Mouse (Mus musculus) neural tube, embryonic 13.5 days (tissue): ENCODE results near the gene Fcgr1. TPM values are rescaled to one million over a fixed set of nuclear protein-coding genes. Genes with fewer than 3 reads are reported as not detected.
A peak's percentile ranks its signal among the peaks of the same experiment; 100 is the strongest.
"Not testable (repeated sequence)": the region's sequence is repeated elsewhere in the genome, so short reads cannot be mapped to it uniquely, and the experiment has no call there.

ENCODE experiments used
- ATAC-seq: fragments of 200-750 bp; cut with Nextera tagmentation; 2 replicates; pipeline ENCODE4 v1.8.0; 2017; ENCODE audit warnings: low read depth, mild to moderate bottlenecking, moderate TSS enrichment, moderate library complexity
- H3K27ac ChIP-seq: fragments of 300-500 bp; sonication (generic); replicated peaks from 2 replicates; pipeline ENCODE4 v1.5.1; 2015; ENCODE audit warnings: moderate library complexity, mild to moderate bottlenecking, inconsistent platforms
- H3K27me3 ChIP-seq: fragments of 300-500 bp; sonication (generic); 2 replicates; pipeline ENCODE4 v1.6.1; 2015; ENCODE audit warnings: mild to moderate bottlenecking, inconsistent platforms
- H3K36me3 ChIP-seq: fragments of 300-500 bp; sonication (generic); 2 replicates; pipeline ENCODE4 v1.6.1; 2015; ENCODE audit warnings: mild to moderate bottlenecking, inconsistent platforms
- H3K4me1 ChIP-seq: fragments of 300-500 bp; sonication (generic); replicated peaks from 2 replicates; pipeline ENCODE4 v1.6.1; 2015; ENCODE audit warnings: inconsistent platforms
- H3K4me2 ChIP-seq: fragments of 300-500 bp; sonication (generic); 2 replicates; pipeline ENCODE4 v1.6.1; 2015; ENCODE audit warnings: inconsistent platforms, mild to moderate bottlenecking, moderate library complexity
- H3K4me3 ChIP-seq: fragments of 300-500 bp; sonication (generic); 2 replicates; pipeline ENCODE4 v1.5.1; 2015; ENCODE audit warnings: mild to moderate bottlenecking, inconsistent platforms
- H3K9ac ChIP-seq: fragments of 300-500 bp; sonication (generic); 2 replicates; pipeline ENCODE4 v1.6.1; 2015; ENCODE audit warnings: moderate library complexity, mild to moderate bottlenecking, inconsistent platforms
- H3K9me3 ChIP-seq: fragments of 300-500 bp; sonication (generic); 2 replicates; pipeline ENCODE4 v1.6.1; 2016; ENCODE audit warnings: inconsistent platforms
- WGBS: fragments of 180-500 bp; shearing (Covaris S2); methylation state at CpG from one replicate; pipeline ENCODE4 v1.1.7; 2015; 5-methylcytosine and 5-hydroxymethylcytosine counted together
- polyA plus RNA-seq: library from polyadenylated mRNA; unstranded; fragments of >200 nt; fragmentation: Nextera tagmentation; extraction: Ambion mirVana; gene quantifications from 2 replicates; pipeline ENCODE4 v1.2.1, GENCODE M21; 2015

The Fcgr1 gene
- polyA plus RNA-seq, 1 experiment from 2014 or later: 1.9 TPM

DNA sequence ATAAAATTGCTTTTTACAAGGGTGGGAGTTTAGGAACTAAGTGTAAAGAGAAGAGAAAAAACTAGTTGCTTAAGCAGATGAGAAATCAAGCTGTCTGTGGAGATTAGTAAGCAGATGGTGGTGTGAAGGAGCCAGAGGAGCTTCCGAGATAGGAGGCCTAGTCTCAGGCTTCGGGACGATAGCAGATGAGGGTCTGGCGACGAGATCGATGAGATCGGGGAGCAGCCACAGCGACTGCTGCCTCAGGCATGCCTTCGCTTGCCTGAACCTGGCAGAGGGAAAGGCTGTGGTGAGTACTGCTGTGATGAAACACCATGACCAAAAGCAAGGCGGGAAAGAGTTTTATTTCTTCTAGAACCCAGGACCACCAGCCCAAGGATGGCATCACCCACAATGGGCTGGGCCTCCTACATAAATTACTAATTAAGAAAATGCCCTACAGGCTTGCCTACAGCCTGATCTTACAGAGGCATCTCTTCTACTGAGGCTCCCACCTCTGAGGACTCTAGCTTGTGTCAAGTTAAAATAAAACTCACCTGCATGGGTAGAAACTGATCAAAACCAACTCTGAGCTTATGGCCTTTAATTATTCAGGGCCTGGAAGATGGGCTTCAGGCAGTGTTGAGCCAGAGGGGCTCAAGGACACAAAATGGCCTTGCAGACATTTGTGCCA, 39.0 kb downstream of the Fcgr1 start:
- H3K4me3 ChIP-seq: no peak overlapping the region
- 46% methylated on average over 10 of the region's 10 CpGs for WGBS
- H3K27ac ChIP-seq: no peak overlapping the region
- 0 out of 2 replicates have a peak overlapping the region, but pooled peaks have one; percentile 17 for H3K9ac ChIP-seq
- H3K4me1 ChIP-seq: no peaks in the 10 kb centered on the region
- no peaks in the 10 kb centered on the region for H3K9me3 ChIP-seq
- H3K27me3 ChIP-seq: no peaks in the 10 kb centered on the region
- H3K36me3 ChIP-seq: no peaks in the 10 kb centered on the region
- no peak for ATAC-seq
- H3K4me2 ChIP-seq: no peak overlapping the region

DNA sequence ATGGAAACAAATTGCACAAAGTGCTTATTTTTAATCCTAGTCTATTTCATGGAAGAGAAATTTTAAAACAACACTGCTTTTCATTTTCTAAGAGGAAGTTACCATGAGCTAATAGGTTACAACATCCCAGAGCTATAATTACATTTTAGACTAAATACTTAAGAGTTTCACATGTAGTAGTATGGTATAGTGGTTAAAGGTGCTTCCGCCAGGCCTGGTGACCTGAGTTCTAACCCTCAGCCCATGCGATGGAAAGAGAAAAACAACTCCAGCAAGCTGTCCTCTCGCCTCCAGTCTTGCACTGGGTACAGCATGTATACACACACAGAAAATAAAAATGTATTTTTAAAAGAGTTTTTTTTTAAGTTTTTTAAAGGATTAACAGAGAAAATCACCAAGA, 42.0 kb downstream of the Fcgr1 start:
- Histone ChIP-seq H3K4me1 (peaks cover 21% of the 10 kb centered on the region), H3K4me3 (no peak overlapping the region), H3K9ac (no peak overlapping the region), H3K9me3 (no peaks in the 10 kb centered on the region), H3K27ac (no peak overlapping the region), H3K36me3 (no peaks in the 10 kb centered on the region), H3K4me2 (no peak overlapping the region), H3K27me3 (no peaks in the 10 kb centered on the region)
- ATAC-seq: no peak
- WGBS: 94% methylated on average over 3 of the region's 3 CpGs

GRCm38 (mm10) chr3:96250890-96251289, 42.9 kb downstream of the Fcgr1 start:
- H3K9me3 ChIP-seq: no peaks in the 10 kb centered on the region
- no peaks in the 10 kb centered on the region for H3K36me3 ChIP-seq
- 54% methylated on average over 3 of the region's 3 CpGs for WGBS
- H3K4me1 ChIP-seq: peaks cover 21% of the 10 kb centered on the region
- no peak for ATAC-seq
- H3K4me3 ChIP-seq: no peak overlapping the region
- H3K27me3 ChIP-seq: no peaks in the 10 kb centered on the region
- no peak overlapping the region for H3K9ac ChIP-seq
- no peak overlapping the region for H3K4me2 ChIP-seq
- H3K27ac ChIP-seq: no peak overlapping the region

DNA sequence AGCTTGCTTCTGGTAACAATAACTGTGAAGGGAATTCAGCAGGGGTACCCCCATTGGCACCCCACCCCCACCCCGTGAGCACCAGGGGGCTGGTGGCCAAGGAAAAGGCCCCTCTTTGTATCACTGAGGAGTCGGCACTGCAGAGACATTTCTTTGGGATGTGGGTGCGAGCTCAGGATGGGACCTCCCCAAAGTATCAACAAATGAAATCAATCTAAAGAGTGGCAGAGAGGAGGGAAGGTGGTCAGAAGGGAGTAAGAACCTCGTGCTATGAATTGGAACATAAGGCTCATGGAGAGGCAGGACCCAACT, 44.8 kb downstream of the Fcgr1 start:
- Histone ChIP-seq H3K27me3 (no peaks in the 10 kb centered on the region), H3K36me3 (no peaks in the 10 kb centered on the region), H3K4me2 (peak overlapping the region; percentile 51), H3K9me3 (no peaks in the 10 kb centered on the region), H3K4me1 (peaks cover 31% of the 10 kb centered on the region), H3K27ac (no peak overlapping the region), H3K4me3 (no peak overlapping the region), H3K9ac (no peak overlapping the region)
- 53% methylated on average over 4 of the region's 4 CpGs for WGBS
- ATAC-seq: no peak

- H3K4me1 ChIP-seq: peaks cover 34% of the 10 kb centered on the region
- H3K9ac ChIP-seq: peak overlapping the region; percentile 58; the same call in 1 of the 2 replicates
- H3K4me3 ChIP-seq: peak overlapping the region; percentile 33; the same call in 1 of the 2 replicates
- WGBS: 48% methylated on average over 6 of the region's 6 CpGs
- H3K27ac ChIP-seq: no peak overlapping the region
- no peaks in the 10 kb centered on the region for H3K27me3 ChIP-seq
- no peaks in the 10 kb centered on the region for H3K36me3 ChIP-seq
- ATAC-seq: no peak
- peak overlapping the region; percentile 51 for H3K4me2 ChIP-seq
- no peaks in the 10 kb centered on the region for H3K9me3 ChIP-seq
Observed at GRCm38 (mm10) chr3:96248141-96249033, 45.4 kb downstream of the Fcgr1 start.

- Histone ChIP-seq H3K4me1 (peaks cover 34% of the 10 kb centered on the region), H3K9me3 (no peaks in the 10 kb centered on the region), H3K4me2 (peak overlapping the region; percentile 51), H3K9ac (peak overlapping the region; percentile 58), H3K36me3 (no peaks in the 10 kb centered on the region), H3K27me3 (no peaks in the 10 kb centered on the region), H3K27ac (no peak overlapping the region), H3K4me3 (peak overlapping the region; percentile 33)
- whole genome bisulfite sequencing: 2% methylated on average over 11 of the region's 11 CpGs
- no peak for ATAC-seq
Observed at GRCm38 (mm10) chr3:96247356-96248140, 46.2 kb downstream of the Fcgr1 start.

DNA sequence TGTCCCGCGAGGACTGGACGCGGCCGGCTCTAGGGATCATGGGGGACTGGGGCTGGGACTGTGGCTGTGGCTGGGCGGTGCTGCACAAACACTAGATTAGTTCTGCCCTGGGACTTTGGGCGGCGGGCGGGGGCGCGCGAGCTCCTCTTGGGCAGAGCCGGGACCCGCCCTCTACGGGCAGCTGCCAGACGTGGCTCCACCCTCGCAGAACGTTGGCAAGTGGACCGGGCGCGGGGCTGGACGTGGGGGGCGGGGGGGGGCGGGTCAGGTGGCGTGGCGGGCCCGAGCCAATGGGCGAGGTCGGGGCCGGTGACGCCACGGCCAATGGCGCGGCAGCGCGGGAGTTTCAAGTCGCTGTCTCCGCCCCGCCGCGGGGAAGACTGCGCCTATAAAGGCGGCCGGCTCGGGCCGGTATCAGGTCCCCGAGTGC, 47.3 kb downstream of the Fcgr1 start, which contains the start of gene Hist2h3c1:
Hist2h3c1 (plus strand) TSS at position 259 of the 430 bp plus-strand sequence.
- Histone ChIP-seq H3K4me1 (peaks cover 34% of the 10 kb centered on the region), H3K4me2 (peak within 1 kb of the TSS; percentile 51), H3K27ac (peak within 1 kb of the TSS; percentile 81; the same call in 1 of the 2 replicates), H3K4me3 (peak within 1 kb of the TSS; percentile 36), H3K9ac (peak within 1 kb of the TSS; percentile 62)
- ATAC-seq: peak; percentile 91
- H3K9me3 ChIP-seq, H3K36me3 ChIP-seq, H3K27me3 ChIP-seq: not testable (repeated sequence)
- 0% methylated on average over 9 of the region's 47 CpGs for whole genome bisulfite sequencing

DNA sequence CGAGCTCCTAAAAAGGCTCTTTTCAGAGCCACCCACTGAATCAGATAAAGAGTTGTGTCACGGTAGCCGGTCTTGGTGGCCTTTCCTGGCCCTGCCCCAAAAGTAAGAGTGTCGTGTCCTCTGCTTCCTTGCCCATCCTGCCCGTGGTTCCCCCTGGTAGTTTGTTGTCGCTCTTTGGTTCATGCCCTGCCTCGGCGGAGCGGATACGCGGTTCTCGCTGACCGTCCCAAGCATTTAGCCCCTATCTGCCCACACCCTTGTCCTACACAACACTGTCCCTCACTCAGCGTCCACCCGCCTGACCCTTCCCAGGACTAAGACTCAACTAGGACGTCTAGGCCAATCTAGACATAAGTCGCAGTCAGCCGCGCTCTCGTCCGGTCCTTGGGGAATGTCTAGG, 47.8 kb downstream of the Fcgr1 start:
- not testable (repeated sequence) for H3K27me3 ChIP-seq, ATAC-seq, H3K36me3 ChIP-seq, H3K9me3 ChIP-seq
- Histone ChIP-seq H3K27ac (peak overlapping the region; percentile 81; the same call in 1 of the 2 replicates), H3K9ac (0 out of 2 replicates have a peak overlapping the region, but pooled peaks have one; percentile 62), H3K4me2 (peak overlapping the region; percentile 49), H3K4me1 (peaks cover 35% of the 10 kb centered on the region), H3K4me3 (peak overlapping the region; percentile 36)
- WGBS: 0% methylated on average over 10 of the region's 21 CpGs

- H3K27me3 ChIP-seq, H3K9me3 ChIP-seq, H3K36me3 ChIP-seq: not testable (repeated sequence)
- H3K27ac ChIP-seq: peak within 1 kb of the TSS; percentile 98
- H3K9ac ChIP-seq: peak within 1 kb of the TSS; percentile 83
- peak within 1 kb of the TSS; percentile 64 for H3K4me2 ChIP-seq
- peak; percentile 89 for ATAC-seq
- H3K4me3 ChIP-seq: peak within 1 kb of the TSS; percentile 49
- 0% methylated on average over 40 of the region's 88 CpGs for WGBS
- peaks cover 40% of the 10 kb centered on the region for H3K4me1 ChIP-seq
Observed at GRCm38 (mm10) chr3:96245003-96245886, 48.5 kb downstream of the Fcgr1 start, which contains the start of gene Hist2h2aa1. Gene Hist2h2aa1, plus strand, starts transcription at chr3:96245497.

DNA sequence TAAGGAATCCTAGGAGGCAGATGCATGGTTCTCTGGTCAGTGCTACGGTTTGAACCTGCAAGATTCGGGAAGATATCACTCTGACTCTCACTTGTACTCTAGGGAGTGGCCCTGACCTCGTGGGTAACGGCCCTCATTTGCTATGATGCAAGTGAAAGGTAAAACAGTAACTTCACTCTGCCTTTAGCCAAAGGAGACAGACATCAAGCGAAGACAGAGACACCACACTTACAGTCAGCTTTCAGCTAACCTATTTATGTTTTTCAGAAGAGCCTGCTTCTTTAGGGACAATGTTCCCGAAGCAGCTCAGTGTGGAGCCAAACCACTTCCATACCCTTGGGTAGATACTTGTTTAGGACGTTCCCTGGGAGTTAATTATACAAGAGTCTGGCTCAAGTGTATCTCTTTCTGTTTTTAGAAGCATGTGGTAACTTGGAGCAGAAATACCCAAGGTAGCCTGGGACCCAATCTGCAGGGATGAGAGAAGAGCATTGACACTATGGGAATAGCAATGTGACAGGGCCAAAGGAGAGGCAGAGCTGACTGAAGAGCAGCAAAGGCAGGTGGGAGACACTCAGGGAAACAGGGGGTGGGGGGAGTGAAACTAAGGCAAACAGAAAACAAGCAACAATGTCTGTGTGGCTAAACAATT, 49.7 kb downstream of the Fcgr1 start:
- Histone ChIP-seq H3K4me1 (peaks cover 39% of the 10 kb centered on the region), H3K9ac (peak overlapping the region; percentile 83), H3K36me3 (no peaks in the 10 kb centered on the region), H3K27ac (peak overlapping the region; percentile 98), H3K9me3 (no peaks in the 10 kb centered on the region), H3K4me3 (peak overlapping the region; percentile 49; the same call in 1 of the 2 replicates), H3K4me2 (peak overlapping the region; percentile 64), H3K27me3 (no peaks in the 10 kb centered on the region)
- ATAC-seq: no peak
- 83% methylated on average over 7 of the region's 7 CpGs for WGBS
